Mouse (Mus musculus): ENCODE data around the gene Wasf1.
A peak's percentile ranks its signal among the peaks of the same experiment; 100 is the strongest.

The Wasf1 gene

DNA sequence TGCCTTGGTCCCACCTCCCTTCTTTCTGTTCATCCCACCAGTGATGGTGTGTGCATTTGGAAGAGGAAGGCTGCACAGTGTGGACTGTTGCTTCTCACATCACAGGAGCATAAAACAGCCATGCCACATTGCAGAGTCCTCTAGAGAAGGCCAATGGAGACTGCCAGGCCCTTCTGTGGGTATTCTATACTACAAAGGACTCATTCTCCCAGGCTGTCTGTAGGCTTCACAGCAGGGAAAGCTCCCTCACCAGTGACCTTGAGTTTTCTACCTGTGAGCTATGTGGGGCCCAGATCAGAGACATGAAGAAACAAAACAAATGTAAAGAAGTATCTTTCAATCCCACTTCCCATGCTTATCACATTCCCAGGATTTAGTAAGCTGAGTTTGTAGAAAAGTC, 100.5 kb downstream of the Wasf1 start:
- no peak for DNase-seq (ENCODE audit: low spot score in 2 of 2)

GRCm38 (mm10) chr10:40984600-40984999, 101.3 kb downstream of the Wasf1 start:
- DNase-seq (ENCODE audit: low spot score in 2 of 2): peak in 1 of 2 experiments; percentile 1

DNA sequence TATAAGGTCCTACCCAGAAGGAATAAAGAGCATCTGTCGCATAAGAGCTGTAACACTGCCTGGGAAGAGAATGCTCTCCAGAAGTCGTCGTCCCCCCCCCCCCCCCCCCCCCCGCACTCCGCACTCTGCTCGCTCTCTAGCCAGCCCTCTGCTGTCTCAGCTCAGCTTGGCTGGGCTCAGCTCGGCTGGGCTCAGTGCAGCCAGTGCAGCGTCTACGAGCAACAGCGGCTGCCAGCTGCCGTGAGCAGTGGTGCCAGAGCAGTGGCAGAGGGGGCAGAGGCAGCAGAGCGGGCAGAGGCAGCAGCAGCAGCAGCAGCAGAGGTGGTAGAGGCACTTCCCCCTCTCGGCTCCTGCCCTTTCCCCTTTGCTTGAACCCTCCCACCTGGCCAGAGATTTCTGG, 102.1 kb downstream of the Wasf1 start:
- peak in 1 of 2 experiments; percentile 61 for DNase-seq (ENCODE audit: low spot score in 2 of 2)

Data from cerebellum, postnatal 4 days (tissue).